Mouse (Mus musculus) heart, embryonic 10.5 days (tissue): ENCODE measurements around the gene Psen1. TPM values are rescaled to one million over a fixed set of nuclear protein-coding genes. Genes with fewer than 3 reads are reported as not detected.

Experiments
- polyA plus RNA-seq: library from polyadenylated mRNA; unstranded; fragments of >200 nt; fragmentation: Nextera tagmentation; extraction: Ambion mirVana; gene quantifications from 2 replicates; pipeline ENCODE4 v1.2.1, GENCODE M21; 2016

Psen1 gene
- polyA plus RNA-seq, 1 experiment from 2014 or later, result 60.4 TPM

Other genes with a start within 250 kb of the Psen1 start
- gene Dpf3, start 200.4 kb upstream of the Psen1 start, polyA plus RNA-seq, result 29.4 and 37.5 TPM in 2 replicates
- gene Dcaf4, start 167.7 kb upstream of the Psen1 start, polyA plus RNA-seq, result 27.6 and 29.7 TPM in 2 replicates
- gene Zfyve1, start 90.9 kb upstream of the Psen1 start, polyA plus RNA-seq, result 17.8 and 18.7 TPM in 2 replicates
- gene Rbm25, start 56.9 kb upstream of the Psen1 start, polyA plus RNA-seq, result 193 and 223 TPM in 2 replicates
- gene Papln, start 75.5 kb downstream of the Psen1 start, polyA plus RNA-seq, result 0.15 and 0.38 TPM in 2 replicates
- gene Numb, start 233.8 kb downstream of the Psen1 start, polyA plus RNA-seq, result 38.8 and 39.1 TPM in 2 replicates